Mouse (Mus musculus): ENCODE data around the gene Sdhb. TPM values are rescaled to one million over a fixed set of nuclear protein-coding genes. Genes with fewer than 3 reads are reported as not detected.

Gene Sdhb
- total and polyA plus RNA-seq, 3 experiments, result 292 to 414 (median 342) TPM

DNA sequence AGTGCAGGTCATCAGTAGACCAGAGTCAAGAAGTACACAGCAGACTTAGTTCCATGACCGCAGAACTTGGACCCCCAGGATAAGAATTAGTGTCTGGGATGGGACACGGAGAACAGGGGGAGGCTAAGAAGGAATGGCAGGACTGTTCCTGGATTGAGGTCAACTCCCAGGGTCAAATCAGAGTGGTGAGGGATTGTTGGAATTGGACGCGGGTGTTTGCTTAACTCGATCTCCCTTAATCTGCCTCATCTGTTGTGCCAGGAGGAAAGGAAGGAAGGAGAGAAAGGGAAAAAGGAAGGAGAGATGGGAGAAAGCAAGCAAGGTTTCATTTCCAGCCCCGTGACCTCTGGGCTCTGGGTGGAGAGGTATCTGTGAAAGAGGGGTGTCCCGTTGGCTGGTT is 49.1 kb downstream of the Sdhb start, which contains the start of gene Mfap2:
Gene Mfap2, plus strand, starts transcription at position 301 of the 400 bp plus-strand sequence.
- Histone ChIP-seq H3K9ac (ENCODE audit: control insufficient read depth, low read depth, low read length, poor library complexity, severe bottlenecking) (no peak within 1 kb of the TSS), H3K9me3 (replicated peaks; ENCODE audit: insufficient read depth, low read length) (no peaks in the 10 kb centered on the region), H3K27me3 (ENCODE audit: control insufficient read depth in 1 of 2, insufficient read depth in 2 of 2, low read length in 2 of 2) (no peaks in the 10 kb centered on the region), H3K4me1 (ENCODE audit: control insufficient read depth in 1 of 2, insufficient read depth in 2 of 2, low read length in 2 of 2) (peaks cover 0 to 8% of the 10 kb centered on the region in 2 experiments; a peak in 1 of 4 replicates), H3K27ac (ENCODE audit: control insufficient read depth, low read depth, low read length) (no peak within 1 kb of the TSS), H3K79me2 (ENCODE audit: control insufficient read depth, insufficient read depth, low read length, poor library complexity) (no peaks in the 10 kb centered on the region), H3K36me3 (ENCODE audit: control insufficient read depth in 1 of 2, insufficient read depth in 2 of 2, low read length in 2 of 2) (no peaks in the 10 kb centered on the region), H3K4me3 (ENCODE audit: control insufficient read depth in 1 of 2, insufficient read depth in 1 of 2, low read depth in 2 of 2, low read length in 2 of 2) (no peak within 1 kb of the TSS)
- TF ChIP-seq NELFE (IDR thresholded peaks at IDR 0.05; ENCODE audit: low read depth, low read length) (no peak), MXI1 (IDR thresholded peaks at IDR 0.05; ENCODE audit: low read depth, low read length) (no peak), SMC3 (IDR thresholded peaks at IDR 0.05; ENCODE audit: low read depth, low read length) (no peak), ZKSCAN1 (IDR thresholded peaks at IDR 0.05; ENCODE audit: low read depth, low read length) (no peak), USF1 (IDR thresholded peaks at IDR 0.05; ENCODE audit: low read depth, low read length) (no peak), KAT2A (conservative IDR thresholded peaks at IDR 0.05; ENCODE audit: low read depth, low read length) (no peak), SIN3A (IDR thresholded peaks at IDR 0.05; ENCODE audit: low read length) (no peak)
- DNase-seq (ENCODE audit: low read depth, low spot score), result no peak

GRCm38 (mm10) chr4:141010526-141010925 is 49.5 kb downstream of the Sdhb start:
- no peak for DNase-seq (ENCODE audit: low read depth, low spot score)
- Histone ChIP-seq H3K27ac (ENCODE audit: control insufficient read depth, low read depth, low read length) (no peak overlapping the region), H3K4me1 (ENCODE audit: control insufficient read depth in 1 of 2, insufficient read depth in 2 of 2, low read length in 2 of 2) (peaks cover 0 to 8% of the 10 kb centered on the region in 2 experiments; a peak in 1 of 4 replicates), H3K79me2 (ENCODE audit: control insufficient read depth, insufficient read depth, low read length, poor library complexity) (no peaks in the 10 kb centered on the region), H3K27me3 (ENCODE audit: control insufficient read depth in 1 of 2, insufficient read depth in 2 of 2, low read length in 2 of 2) (no peaks in the 10 kb centered on the region), H3K9me3 (replicated peaks; ENCODE audit: insufficient read depth, low read length) (no peaks in the 10 kb centered on the region), H3K36me3 (ENCODE audit: control insufficient read depth in 1 of 2, insufficient read depth in 2 of 2, low read length in 2 of 2) (no peaks in the 10 kb centered on the region), H3K4me3 (ENCODE audit: control insufficient read depth in 1 of 2, insufficient read depth in 1 of 2, low read depth in 2 of 2, low read length in 2 of 2) (no peak overlapping the region), H3K9ac (ENCODE audit: control insufficient read depth, low read depth, low read length, poor library complexity, severe bottlenecking) (no peak overlapping the region)
- TF ChIP-seq EP300 (IDR thresholded peaks at IDR 0.05; ENCODE audit: low read depth in 1 of 2, low read length in 2 of 2) (no peak), NELFE (IDR thresholded peaks at IDR 0.05; ENCODE audit: low read depth, low read length) (no peak), NRF1 (IDR thresholded peaks at IDR 0.05; ENCODE audit: insufficient read depth, low read depth, low read length, poor library complexity, severe bottlenecking) (no peak), UBTF (IDR thresholded peaks at IDR 0.05; ENCODE audit: borderline replicate concordance, insufficient read depth, low read depth, low read length) (no peak), TBP (IDR thresholded peaks at IDR 0.05; ENCODE audit: low read depth, low read length) (no peak), JUND (IDR thresholded peaks at IDR 0.05; ENCODE audit: low read depth, low read length) (no peak), SIN3A (IDR thresholded peaks at IDR 0.05; ENCODE audit: low read length) (no peak), BHLHE40 (IDR thresholded peaks at IDR 0.05; ENCODE audit: borderline replicate concordance, low read depth, low read length) (no peak), MEF2A (IDR thresholded peaks at IDR 0.05; ENCODE audit: extremely low read depth, insufficient replicate concordance, low read depth, low read length, poor library complexity, severe bottlenecking) (no peak), ZKSCAN1 (IDR thresholded peaks at IDR 0.05; ENCODE audit: low read depth, low read length) (no peak)
